Mouse (Mus musculus) kidney, postnatal 0 days (tissue): ENCODE measurements around the gene Tma7. TPM values are rescaled to one million over a fixed set of nuclear protein-coding genes. Genes with fewer than 3 reads are reported as not detected.

ENCODE experiments used
- ATAC-seq: fragments of 200-750 bp; cut with Nextera tagmentation; replicated peaks from 2 replicates; pipeline ENCODE4 v1.8.0; 2017; ENCODE audit warnings: low read depth, moderate number of reproducible peaks, moderate TSS enrichment, moderate library complexity; ENCODE audit not compliant: low FRiP score
- DNase-seq: peaks from one replicate; pipeline ENCODE4 v3.0.0-alpha.2; 2016; ENCODE audit warnings: low spot score
- H3K27ac ChIP-seq: fragments of 300-500 bp; sonication (generic); 2 replicates; pipeline ENCODE4 v1.5.1; 2014; ENCODE audit warnings: mild to moderate bottlenecking
- H3K27me3 ChIP-seq: fragments of 300-500 bp; sonication (generic); 2 replicates; pipeline ENCODE4 v1.6.1; 2014; ENCODE audit warnings: low read length, mixed read lengths; ENCODE audit not compliant: insufficient read depth
- H3K36me3 ChIP-seq: fragments of 300-500 bp; sonication (generic); 2 replicates; pipeline ENCODE4 v1.6.1; 2014; ENCODE audit warnings: low read length, mixed read lengths; ENCODE audit not compliant: insufficient read depth
- H3K4me1 ChIP-seq: fragments of 300-500 bp; sonication (generic); replicated peaks from 2 replicates; pipeline ENCODE4 v1.6.1; 2014; ENCODE audit warnings: antibody characterized with exemption, low read length, mixed read lengths; ENCODE audit not compliant: insufficient read depth
- H3K4me2 ChIP-seq: fragments of 300-500 bp; sonication (generic); 2 replicates; pipeline ENCODE4 v1.6.1; 2014; ENCODE audit warnings: mild to moderate bottlenecking, low read length, moderate library complexity, mixed read lengths
- H3K4me3 ChIP-seq: fragments of 300-500 bp; sonication (generic); replicated peaks from 2 replicates; pipeline ENCODE4 v1.5.1; 2014; ENCODE audit warnings: low read depth, low read length
- H3K9ac ChIP-seq: fragments of 300-500 bp; sonication (generic); 2 replicates; pipeline ENCODE4 v1.6.1; 2014; ENCODE audit warnings: low read depth, low read length
- H3K9me3 ChIP-seq: fragments of 300-500 bp; sonication (generic); replicated peaks from 2 replicates; pipeline ENCODE4 v1.6.1; 2016; ENCODE audit warnings: low read length, inconsistent platforms, mixed read lengths
- CTCF ChIP-seq: IDR thresholded peaks from 2 replicates; pipeline ENCODE4 v1.5.1; 2016; ENCODE audit warnings: antibody characterized with exemption, low read depth, mild to moderate bottlenecking, moderate library complexity
- WGBS: fragments of 180-500 bp; shearing (Covaris S2); extraction: QIAGEN DNeasy Blood & Tissue Kit; methylation state at CpG from one replicate; pipeline ENCODE4 v1.1.7; 2014; 5-methylcytosine and 5-hydroxymethylcytosine counted together
- polyA plus RNA-seq: library from polyadenylated mRNA; unstranded; fragments of >200 nt; fragmentation: Nextera tagmentation; extraction: Ambion mirVana; gene quantifications from 2 replicates; pipeline ENCODE4 v1.2.1, GENCODE M21; 2015

The Tma7 gene
- polyA plus RNA-seq, 1 experiment from 2014 or later: 680 TPM

DNA sequence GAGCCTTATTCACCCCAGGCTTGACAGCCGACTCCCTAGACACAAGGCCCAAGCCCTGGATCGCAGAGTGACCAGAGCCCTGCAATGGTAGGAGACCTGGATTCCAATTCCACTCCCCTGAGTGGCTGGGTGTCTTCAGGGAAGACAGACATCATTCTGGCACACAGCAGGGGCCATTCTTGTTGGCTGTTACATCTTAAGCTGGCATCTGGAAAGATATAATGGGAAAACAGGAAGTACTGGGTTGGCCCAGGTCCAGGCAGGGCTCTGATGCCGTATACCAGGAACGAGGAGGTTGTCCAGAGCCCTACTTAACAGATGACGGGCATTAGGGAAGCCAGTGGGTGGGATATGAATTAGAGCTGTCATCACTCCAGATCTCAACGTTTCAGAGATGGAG, 40.9 kb upstream of the Tma7 start:
- ATAC-seq: peak; percentile 22
- Histone ChIP-seq H3K4me2 (no peak overlapping the region), H3K4me1 (no peaks in the 10 kb centered on the region), H3K27ac (no peak overlapping the region), H3K9ac (no peak overlapping the region), H3K9me3 (no peaks in the 10 kb centered on the region), H3K27me3 (no peaks in the 10 kb centered on the region), H3K4me3 (no peak overlapping the region), H3K36me3 (peaks cover 14% of the 10 kb centered on the region; the same call in 1 of the 2 replicates)
- TF ChIP-seq CTCF: no peak
- WGBS: 44% methylated on average over 6 of the region's 6 CpGs
- DNase-seq: no peak

DNA sequence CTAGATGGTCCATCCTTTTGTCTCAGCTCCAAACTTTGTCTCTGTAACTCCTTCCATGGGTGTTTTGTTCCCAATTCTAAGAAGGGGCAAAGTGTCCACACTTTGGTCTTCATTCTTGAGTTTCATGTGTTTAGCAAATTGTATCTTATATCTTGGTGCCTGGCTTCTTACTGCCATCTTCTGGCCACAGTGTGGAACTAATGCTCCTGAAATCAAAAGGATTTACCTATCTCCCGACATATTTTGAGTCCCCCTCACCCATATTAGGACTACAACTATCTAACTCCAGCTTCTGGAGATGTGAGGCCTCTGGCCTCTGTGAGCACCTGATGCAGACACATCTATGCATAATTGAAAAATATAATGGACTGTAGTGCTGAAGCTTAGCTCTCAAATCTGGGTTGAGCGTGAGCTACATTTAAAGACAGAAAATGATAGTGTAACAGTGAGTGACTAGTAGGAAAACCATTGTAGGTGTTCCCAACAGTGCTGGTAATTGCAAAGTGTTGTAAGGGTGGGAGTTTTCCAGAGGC, 40.2 kb upstream of the Tma7 start:
- Histone ChIP-seq H3K4me2 (no peak overlapping the region), H3K27me3 (no peaks in the 10 kb centered on the region), H3K36me3 (peaks cover 14% of the 10 kb centered on the region; the same call in 1 of the 2 replicates), H3K9ac (no peak overlapping the region), H3K9me3 (no peaks in the 10 kb centered on the region), H3K4me3 (no peak overlapping the region), H3K27ac (no peak overlapping the region), H3K4me1 (no peaks in the 10 kb centered on the region)
- peak; percentile 81 for TF ChIP-seq CTCF
- no peak for ATAC-seq
- peak; percentile 77 for DNase-seq
- WGBS: 44% methylated on average over 2 of the region's 2 CpGs

DNA sequence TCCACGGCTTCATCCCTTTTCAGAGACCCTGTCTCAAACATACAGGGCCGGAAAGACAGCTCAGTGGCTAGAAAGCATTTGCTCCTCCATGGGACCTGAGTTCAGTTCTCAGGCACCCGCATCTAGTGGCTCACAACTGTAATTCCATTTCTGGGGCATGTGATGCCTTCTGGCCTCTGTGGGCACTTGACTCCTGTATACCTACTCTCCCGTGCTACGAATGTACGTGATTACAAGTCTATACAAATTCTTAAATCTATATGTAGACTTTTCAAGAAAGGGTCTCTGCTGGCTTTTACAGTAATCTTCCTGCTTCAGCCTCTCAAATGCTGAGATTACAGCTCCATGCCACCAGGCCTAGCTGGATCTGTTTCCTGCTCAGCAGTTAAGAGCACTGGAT, 38.6 kb upstream of the Tma7 start:
- WGBS: 87% methylated on average over 6 of the region's 6 CpGs
- H3K9ac ChIP-seq: no peak overlapping the region
- TF ChIP-seq CTCF: no peak
- no peaks in the 10 kb centered on the region for H3K4me1 ChIP-seq
- ATAC-seq (no peak), DNase-seq (no peak)
- H3K4me3 ChIP-seq: no peak overlapping the region
- H3K36me3 ChIP-seq: peaks cover 20% of the 10 kb centered on the region; the same call in 1 of the 2 replicates
- no peak overlapping the region for H3K4me2 ChIP-seq
- H3K27me3 ChIP-seq: no peaks in the 10 kb centered on the region
- H3K27ac ChIP-seq: no peak overlapping the region
- H3K9me3 ChIP-seq: no peaks in the 10 kb centered on the region

DNA sequence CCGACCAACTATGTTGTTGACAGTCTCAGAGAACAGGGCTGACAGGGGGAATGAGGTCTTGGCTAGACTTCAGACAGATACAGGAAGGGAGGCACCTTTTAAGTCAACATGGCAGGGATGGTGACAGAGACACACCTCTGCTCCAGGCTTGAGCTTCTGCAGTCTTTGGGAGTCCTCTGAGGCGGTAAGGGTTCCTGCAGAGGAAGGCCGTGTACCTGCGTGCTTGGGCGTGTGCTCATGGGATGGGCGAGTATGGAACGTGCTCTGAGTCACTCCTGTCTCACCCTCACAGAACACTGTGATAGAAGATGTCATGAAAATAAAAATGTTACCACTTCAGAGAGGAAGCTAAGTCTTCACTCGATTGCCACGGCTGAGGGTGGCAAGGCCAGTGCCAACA, 37.2 kb upstream of the Tma7 start:
- Histone ChIP-seq H3K4me1 (no peaks in the 10 kb centered on the region), H3K9ac (no peak overlapping the region), H3K27me3 (no peaks in the 10 kb centered on the region), H3K27ac (no peak overlapping the region), H3K9me3 (no peaks in the 10 kb centered on the region), H3K4me3 (no peak overlapping the region), H3K36me3 (peaks cover 34% of the 10 kb centered on the region), H3K4me2 (no peak overlapping the region)
- ATAC-seq (no peak), DNase-seq (no peak)
- no peak for TF ChIP-seq CTCF
- WGBS: 85% methylated on average over 9 of the region's 9 CpGs

DNA sequence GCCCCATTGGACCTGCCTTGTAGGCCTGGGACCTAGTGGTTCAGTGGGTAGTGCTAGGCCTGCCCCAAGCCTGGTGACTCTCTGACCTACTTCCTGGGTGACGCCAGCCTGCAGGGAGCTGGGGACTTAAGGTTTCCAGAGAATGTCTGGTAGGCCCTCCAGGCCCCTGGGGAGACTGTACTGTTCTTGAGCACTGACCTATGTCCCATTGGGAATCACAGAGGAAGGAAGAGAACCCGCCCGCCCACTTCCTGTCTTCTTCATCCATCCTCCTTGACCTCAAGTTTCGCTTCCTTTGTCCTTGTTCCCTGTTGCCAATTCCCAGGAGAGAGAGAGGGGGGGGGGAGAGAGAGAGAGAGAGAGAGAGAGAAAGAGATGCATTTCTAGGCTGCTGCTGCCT, 35.7 kb upstream of the Tma7 start:
- peaks cover 48% of the 10 kb centered on the region for H3K36me3 ChIP-seq
- DNase-seq (no peak), ATAC-seq (no peak)
- no peak overlapping the region for H3K4me3 ChIP-seq
- no peak overlapping the region for H3K9ac ChIP-seq
- H3K9me3 ChIP-seq: no peaks in the 10 kb centered on the region
- no peak overlapping the region for H3K4me2 ChIP-seq
- H3K4me1 ChIP-seq: no peaks in the 10 kb centered on the region
- H3K27ac ChIP-seq: no peak overlapping the region
- H3K27me3 ChIP-seq: no peaks in the 10 kb centered on the region
- TF ChIP-seq CTCF: no peak
- 74% methylated on average over 4 of the region's 4 CpGs for WGBS

DNA sequence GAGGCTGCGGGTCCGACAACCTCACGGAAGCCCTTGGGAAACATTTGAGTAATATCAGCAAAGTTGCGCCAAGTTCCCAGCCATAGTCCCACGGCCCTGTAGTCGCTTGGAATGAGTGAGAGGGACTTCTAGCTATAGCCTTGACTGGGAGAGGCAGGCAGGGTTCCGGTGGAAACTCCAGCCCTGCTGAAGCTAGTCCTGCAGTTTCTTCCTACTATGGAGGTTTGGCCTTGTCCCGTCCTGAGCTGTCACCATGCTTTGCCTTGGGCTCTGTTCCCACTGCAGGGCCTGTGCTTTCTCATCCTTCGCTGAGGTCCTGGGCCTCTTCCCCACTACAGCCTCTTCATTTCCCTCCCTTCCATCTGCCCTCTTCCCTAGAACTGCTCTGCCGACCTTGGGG, 33.8 kb upstream of the Tma7 start:
- no peak overlapping the region for H3K4me2 ChIP-seq
- TF ChIP-seq CTCF: no peak
- H3K9ac ChIP-seq: no peak overlapping the region
- WGBS: 93% methylated on average over 10 of the region's 10 CpGs
- H3K4me3 ChIP-seq: no peak overlapping the region
- ATAC-seq (no peak), DNase-seq (no peak)
- H3K9me3 ChIP-seq: no peaks in the 10 kb centered on the region
- peaks cover 66% of the 10 kb centered on the region for H3K36me3 ChIP-seq
- H3K27ac ChIP-seq: no peak overlapping the region
- H3K27me3 ChIP-seq: no peaks in the 10 kb centered on the region
- no peaks in the 10 kb centered on the region for H3K4me1 ChIP-seq

DNA sequence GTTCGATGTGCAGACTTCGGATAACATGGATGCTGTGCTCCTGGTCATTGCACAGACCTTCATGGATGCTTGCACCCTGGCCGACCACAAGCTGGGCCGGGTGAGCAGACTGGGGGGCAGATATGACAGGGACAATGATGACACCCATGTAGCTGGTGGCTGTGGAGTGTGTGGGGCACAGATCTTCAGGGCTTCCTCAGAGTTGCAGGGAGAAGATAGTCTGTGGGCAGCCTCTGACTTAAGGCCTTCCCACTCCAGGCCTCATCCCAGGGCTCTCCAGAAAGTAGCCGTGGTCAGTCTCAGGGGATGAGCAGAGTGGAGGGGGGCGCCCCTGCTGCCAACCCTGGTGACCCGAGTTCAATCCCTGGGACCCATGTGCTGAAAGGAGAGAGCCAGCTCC, 32.5 kb upstream of the Tma7 start:
- H3K36me3 ChIP-seq: peaks cover 78% of the 10 kb centered on the region
- no peak overlapping the region for H3K9ac ChIP-seq
- TF ChIP-seq CTCF: no peak
- no peak for ATAC-seq
- H3K27me3 ChIP-seq: no peaks in the 10 kb centered on the region
- H3K4me2 ChIP-seq: no peak overlapping the region
- no peak overlapping the region for H3K4me3 ChIP-seq
- DNase-seq: no peak
- H3K9me3 ChIP-seq: no peaks in the 10 kb centered on the region
- 91% methylated on average over 7 of the region's 7 CpGs for WGBS
- no peaks in the 10 kb centered on the region for H3K4me1 ChIP-seq
- no peak overlapping the region for H3K27ac ChIP-seq
